Mouse (Mus musculus) embryonic fibroblast, embryonic 13.5 days (primary cell): Measurements from ENCODE around the gene Arpc1b.

ENCODE experiments used
- CTCF ChIP-seq: IDR thresholded peaks from 2 replicates; pipeline ENCODE4 v1.5.1; 2011; ENCODE audit warnings: mild to moderate bottlenecking, control low read depth, low read length, moderate library complexity, borderline replicate concordance; ENCODE audit not compliant: insufficient read depth
- POLR2A ChIP-seq: IDR thresholded peaks from 2 replicates; pipeline ENCODE4 v1.6.1; 2011; ENCODE audit warnings: low read depth, mild to moderate bottlenecking, control low read depth, low read length, moderate library complexity

DNA sequence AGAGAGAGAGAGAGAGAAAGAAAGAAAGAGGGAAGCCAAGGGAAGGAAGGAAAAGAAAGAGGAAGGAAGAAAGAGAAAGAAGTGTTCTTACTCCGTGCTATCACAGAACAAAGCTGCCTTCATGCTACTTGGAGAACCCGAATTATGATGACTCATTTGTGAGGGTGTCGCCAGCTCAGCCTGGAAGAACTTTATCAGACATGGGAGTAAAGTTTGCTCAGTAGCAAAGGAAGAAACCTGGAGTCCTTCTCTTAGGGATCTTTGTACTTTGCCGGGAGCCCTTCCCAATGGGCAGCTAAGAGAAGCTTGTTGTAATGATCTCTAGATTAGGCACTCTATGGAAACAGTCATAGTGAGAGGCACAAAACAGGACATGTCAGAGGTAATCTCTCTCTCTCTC lies 11.3 kb upstream of the Arpc1b start:
- no peak for TF ChIP-seq CTCF
- no peak for TF ChIP-seq POLR2A
